Mouse (Mus musculus): ENCODE results near the gene Olfr591.
A peak's percentile ranks its signal among the peaks of the same experiment; 100 is the strongest.

DNA sequence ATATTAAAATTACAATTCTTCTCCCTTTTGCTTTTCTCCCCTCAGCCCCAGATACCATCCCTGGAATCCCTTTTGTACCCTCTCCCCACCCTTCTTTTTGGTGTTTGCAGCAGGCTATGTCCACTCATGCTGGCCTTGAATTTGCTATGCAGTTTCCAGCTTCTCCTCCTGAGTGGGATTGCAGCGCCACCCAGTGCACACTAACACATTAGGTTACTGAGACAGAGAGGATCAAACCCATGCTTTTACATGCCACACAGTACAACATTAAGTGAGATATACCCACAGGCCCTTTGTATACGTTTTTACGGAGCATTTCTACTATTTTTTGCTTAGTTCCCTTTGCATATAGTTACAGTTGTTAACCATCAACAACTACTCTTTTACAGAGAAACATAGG, 58.7 kb downstream of the Olfr591 start:
- peak; percentile 36; the same call in 1 of the 2 replicates for TF ChIP-seq CTCF (conservative IDR thresholded peaks at IDR 0.05; ENCODE audit: insufficient read depth, insufficient read length, low read depth, low read length)
- no peak for TF ChIP-seq POLR2A (IDR thresholded peaks at IDR 0.05; ENCODE audit: low read depth, low read length)
